Mouse (Mus musculus): ENCODE data around the gene Ttc9b. TPM values are rescaled to one million over a fixed set of nuclear protein-coding genes. Genes with fewer than 3 reads are reported as not detected.

Gene Ttc9b
- polyA plus RNA-seq (2015; fragmentation: Nextera tagmentation; extraction: Ambion mirVana): 0.60 and 1.3 TPM in 2 replicates

DNA sequence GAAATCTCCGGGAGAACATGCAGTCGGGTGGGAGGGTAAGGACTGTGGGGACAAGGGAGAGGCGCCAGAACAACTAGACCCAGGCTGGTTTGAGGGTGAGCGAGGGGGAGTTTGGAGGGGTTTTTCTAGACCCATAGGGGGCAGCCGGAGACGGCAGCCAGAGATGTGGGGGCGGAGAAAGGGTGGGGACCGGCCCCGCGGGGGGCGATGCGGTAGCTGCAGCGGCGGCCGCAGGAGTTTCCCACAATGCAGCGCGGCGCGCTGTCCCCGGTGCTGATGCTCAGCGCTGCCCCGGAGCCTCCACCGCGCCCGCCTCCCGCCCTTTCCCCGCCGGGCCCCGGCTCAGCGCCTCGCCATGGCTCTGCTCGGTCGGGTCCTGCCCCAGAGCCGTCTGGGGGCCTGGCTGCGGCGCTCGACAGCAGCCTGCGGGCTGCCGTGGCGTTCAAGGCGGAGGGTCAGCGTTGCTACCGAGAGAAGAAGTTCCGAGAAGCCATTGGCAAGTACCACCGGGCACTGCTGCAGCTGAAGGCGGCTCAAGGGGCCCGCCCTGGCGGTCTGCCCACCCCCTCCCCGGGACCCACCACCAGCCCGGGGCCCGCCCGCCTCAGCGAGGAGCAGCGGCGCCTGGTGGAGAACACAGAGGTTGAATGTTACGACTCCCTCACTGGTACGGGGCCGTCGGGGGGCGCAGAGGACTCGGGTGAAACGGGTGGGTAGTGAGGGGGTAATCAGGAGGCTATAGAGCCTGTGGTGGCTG lies at the start of gene Ttc9b:
Gene Ttc9b, plus strand, starts transcription at position 235 of the 757 bp plus-strand sequence.
- peak within 1 kb of the TSS; percentile 48 for H3K4me2 ChIP-seq (replicated peaks)
- H3K9me3 ChIP-seq (replicated peaks): no peaks in the 10 kb centered on the region
- 2% methylated on average over 62 of the region's 62 CpGs for WGBS
- peaks cover 10% of the 10 kb centered on the region for H3K4me1 ChIP-seq
- H3K9ac ChIP-seq: no peak within 1 kb of the TSS
- peak within 1 kb of the TSS; percentile 31 for H3K4me3 ChIP-seq (replicated peaks)
- H3K27ac ChIP-seq (replicated peaks): no peak within 1 kb of the TSS
- H3K27me3 ChIP-seq: peaks cover 58% of the 10 kb centered on the region
- H3K36me3 ChIP-seq: peaks cover 27% of the 10 kb centered on the region
- peak; percentile 48; the same call in 1 of the 2 replicates for ATAC-seq (ENCODE audit: insufficient number of reproducible peaks, low FRiP score, low TSS enrichment, low read depth)

DNA sequence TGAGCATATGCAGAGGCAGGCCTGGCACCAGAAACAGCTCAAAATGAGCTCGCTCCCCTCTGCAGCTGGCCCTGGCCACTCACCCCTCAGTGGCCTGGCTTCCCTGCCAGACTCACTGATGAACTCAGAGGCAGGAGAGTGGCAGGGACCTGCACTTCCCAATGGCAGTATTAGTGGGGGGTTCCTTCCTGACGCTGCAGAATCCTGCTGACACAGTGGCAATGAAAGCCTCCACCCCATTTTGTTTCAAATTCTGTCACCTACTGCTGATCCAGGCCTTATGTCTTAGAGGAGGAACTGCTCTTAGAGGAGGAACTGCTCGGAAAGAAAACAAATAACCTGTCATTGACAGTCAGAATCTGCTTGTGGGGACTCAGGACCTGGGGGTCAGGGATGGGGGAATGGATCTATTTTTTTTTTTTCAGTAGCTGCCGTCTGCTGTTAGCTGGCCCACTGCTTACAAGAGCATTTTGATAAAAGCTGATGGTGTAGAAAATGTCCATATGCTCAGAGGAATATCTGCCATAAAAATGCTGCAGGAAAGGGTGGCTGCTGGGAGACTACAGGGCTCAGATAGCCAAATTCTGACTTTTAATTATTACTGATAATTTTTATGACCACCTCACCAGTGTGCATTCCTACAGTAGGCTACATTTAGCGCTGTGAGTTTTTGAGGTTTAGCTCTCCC lies 48.9 kb upstream of the Ttc9b start:
- Histone ChIP-seq H3K36me3 (peaks cover 16% of the 10 kb centered on the region), H3K9me3 (replicated peaks) (no peaks in the 10 kb centered on the region), H3K27me3 (no peaks in the 10 kb centered on the region), H3K27ac (replicated peaks) (no peak overlapping the region), H3K4me3 (replicated peaks) (no peak overlapping the region), H3K4me2 (replicated peaks) (no peak overlapping the region), H3K4me1 (peaks cover 65% of the 10 kb centered on the region), H3K9ac (no peak overlapping the region)
- WGBS: 56% methylated on average over 5 of the region's 5 CpGs
- no peak for ATAC-seq (ENCODE audit: insufficient number of reproducible peaks, low FRiP score, low TSS enrichment, low read depth)

DNA sequence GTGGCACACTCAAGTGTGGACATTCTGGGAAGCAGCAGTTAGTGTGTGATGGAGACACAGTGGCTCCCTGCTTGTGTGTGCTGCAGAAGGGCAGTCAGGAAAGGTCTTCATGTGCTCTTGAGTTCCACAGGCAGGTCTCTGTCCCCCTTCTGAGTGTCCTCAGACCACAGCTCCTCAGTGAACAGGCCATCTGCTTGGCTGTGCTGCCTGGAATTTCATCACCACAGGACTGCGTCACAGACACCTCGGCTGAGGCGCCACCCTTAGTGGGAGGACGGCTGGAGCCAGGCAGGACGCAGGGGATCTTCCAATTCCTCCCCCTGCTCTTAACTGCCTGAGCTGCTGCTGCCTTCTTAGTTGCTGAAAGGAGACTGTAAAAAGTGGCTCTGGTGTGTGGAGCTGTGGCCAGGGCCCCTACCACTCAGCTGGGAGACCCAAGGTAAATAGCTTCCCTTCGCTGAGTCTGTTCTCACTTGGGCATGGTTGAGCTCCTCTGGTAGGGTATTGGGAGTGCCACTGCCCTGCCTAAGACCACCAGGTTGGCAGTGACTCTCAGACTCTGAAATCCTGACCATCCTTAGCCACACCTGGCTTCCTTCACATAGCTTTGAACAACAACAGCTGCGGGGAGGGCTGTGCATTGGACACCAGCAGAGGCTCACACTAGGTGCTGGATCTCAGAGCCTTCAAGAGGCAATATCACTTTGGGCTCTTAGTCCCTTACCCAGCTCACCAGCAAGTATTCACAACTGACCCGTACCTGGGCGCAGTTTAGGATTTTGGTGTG lies 48.0 kb upstream of the Ttc9b start:
- Histone ChIP-seq H3K4me3 (replicated peaks) (no peak overlapping the region), H3K36me3 (peaks cover 18% of the 10 kb centered on the region), H3K4me2 (replicated peaks) (no peak overlapping the region), H3K9ac (no peak overlapping the region), H3K27ac (replicated peaks) (peak overlapping the region; percentile 31; the same call in 1 of the 2 replicates), H3K27me3 (no peaks in the 10 kb centered on the region), H3K9me3 (replicated peaks) (no peaks in the 10 kb centered on the region), H3K4me1 (peaks cover 56% of the 10 kb centered on the region)
- 68% methylated on average over 9 of the region's 9 CpGs for WGBS
- ATAC-seq (ENCODE audit: insufficient number of reproducible peaks, low FRiP score, low TSS enrichment, low read depth): no peak

DNA sequence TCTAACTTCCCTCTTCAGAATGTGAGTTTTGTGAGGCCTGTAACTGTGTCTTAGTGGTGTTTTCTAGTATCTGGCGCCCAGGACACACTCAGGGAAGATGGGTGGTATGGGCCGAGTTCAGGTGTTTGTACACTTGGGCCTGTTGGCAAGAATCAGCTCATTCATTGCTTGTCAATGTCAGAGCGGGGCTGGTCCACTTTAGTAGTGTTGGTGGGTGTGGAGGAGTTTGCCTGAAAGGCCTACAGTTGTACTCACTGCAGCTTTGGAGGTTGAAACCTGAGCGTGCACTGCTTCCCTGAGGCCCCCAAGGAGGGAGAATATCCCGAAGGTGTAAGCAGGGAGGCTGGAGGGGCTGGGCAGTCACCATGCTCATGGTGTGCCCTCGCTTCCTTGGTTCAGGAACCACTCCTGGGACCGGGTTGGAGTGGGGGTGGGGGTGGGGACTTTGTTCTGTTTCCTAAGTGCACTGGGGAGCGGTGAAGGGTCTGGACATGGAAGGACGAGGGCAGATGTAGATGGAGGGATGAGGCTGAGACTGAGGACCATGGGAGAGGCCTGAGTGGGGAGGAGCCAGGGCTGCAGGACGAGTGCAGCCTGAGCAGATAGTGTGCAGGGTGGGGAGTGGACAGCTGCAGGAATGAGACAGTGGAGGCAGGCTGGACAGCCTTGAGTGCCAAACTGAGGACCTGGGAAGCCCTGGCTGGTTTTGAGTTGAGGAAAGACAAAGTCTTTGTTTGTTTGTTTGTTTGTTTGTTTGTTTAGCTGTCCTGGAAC lies 47.0 kb upstream of the Ttc9b start:
- Histone ChIP-seq H3K27ac (replicated peaks) (peak overlapping the region; percentile 48), H3K4me2 (replicated peaks) (no peak overlapping the region), H3K27me3 (no peaks in the 10 kb centered on the region), H3K9ac (no peak overlapping the region), H3K4me3 (replicated peaks) (no peak overlapping the region), H3K9me3 (replicated peaks) (no peaks in the 10 kb centered on the region), H3K4me1 (peaks cover 47% of the 10 kb centered on the region), H3K36me3 (peaks cover 18% of the 10 kb centered on the region)
- ATAC-seq (ENCODE audit: insufficient number of reproducible peaks, low FRiP score, low TSS enrichment, low read depth): 0 out of 2 replicates have a peak, but pooled peaks have one; percentile 35
- 62% methylated on average over 10 of the region's 10 CpGs for WGBS

DNA sequence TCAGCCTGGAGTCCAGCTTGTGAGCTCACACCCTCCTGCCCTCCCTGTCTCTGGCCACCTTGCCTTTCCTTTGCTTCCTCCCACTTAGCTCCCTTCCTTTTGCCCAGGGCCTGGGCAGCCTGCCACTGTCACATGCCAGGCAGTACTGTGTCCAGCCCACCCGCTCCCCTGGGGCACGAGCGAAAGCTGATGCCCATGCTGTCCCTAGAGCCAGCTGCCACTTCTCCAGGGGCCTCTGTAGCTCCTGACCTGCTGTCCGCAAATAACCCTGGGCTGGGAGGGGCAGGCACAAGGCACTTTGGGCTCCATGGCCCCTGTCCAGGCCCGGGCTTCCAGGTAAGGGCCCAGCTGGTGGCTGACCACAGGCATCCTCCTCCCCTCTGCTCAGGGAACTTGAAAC lies 46.1 kb upstream of the Ttc9b start:
- H3K27ac ChIP-seq (replicated peaks): peak overlapping the region; percentile 48
- peaks cover 38% of the 10 kb centered on the region for H3K4me1 ChIP-seq
- peaks cover 18% of the 10 kb centered on the region for H3K36me3 ChIP-seq
- no peak overlapping the region for H3K4me2 ChIP-seq (replicated peaks)
- 76% methylated on average over 5 of the region's 5 CpGs for WGBS
- peak; percentile 56 for ATAC-seq (ENCODE audit: insufficient number of reproducible peaks, low FRiP score, low TSS enrichment, low read depth)
- no peaks in the 10 kb centered on the region for H3K9me3 ChIP-seq (replicated peaks)
- H3K27me3 ChIP-seq: no peaks in the 10 kb centered on the region
- H3K9ac ChIP-seq: no peak overlapping the region
- H3K4me3 ChIP-seq (replicated peaks): no peak overlapping the region

DNA sequence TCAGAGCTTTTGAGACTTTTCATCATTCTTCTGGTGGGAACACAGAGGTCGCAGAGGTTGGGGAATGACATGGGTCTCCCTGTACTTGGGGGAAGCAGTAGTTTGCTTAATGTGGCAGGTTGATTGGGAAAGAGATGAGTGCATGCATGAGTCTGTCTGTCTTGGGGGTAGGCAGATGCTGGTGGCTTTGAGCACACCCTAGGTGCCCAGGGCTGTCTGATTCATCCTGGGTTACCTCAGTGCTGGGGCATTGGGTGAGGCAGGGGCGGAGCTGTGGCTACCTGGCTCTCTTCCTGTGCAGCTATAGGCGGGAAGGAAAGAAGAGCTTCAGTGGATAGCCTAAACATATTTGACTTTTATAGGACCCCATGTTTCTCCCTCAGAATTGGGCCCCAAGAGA lies 45.6 kb upstream of the Ttc9b start:
- H3K27me3 ChIP-seq: no peaks in the 10 kb centered on the region
- H3K4me2 ChIP-seq (replicated peaks): no peak overlapping the region
- H3K9me3 ChIP-seq (replicated peaks): no peaks in the 10 kb centered on the region
- peaks cover 18% of the 10 kb centered on the region for H3K36me3 ChIP-seq
- ATAC-seq (ENCODE audit: insufficient number of reproducible peaks, low FRiP score, low TSS enrichment, low read depth): no peak
- peak overlapping the region; percentile 48 for H3K27ac ChIP-seq (replicated peaks)
- no peak overlapping the region for H3K4me3 ChIP-seq (replicated peaks)
- H3K4me1 ChIP-seq: peaks cover 35% of the 10 kb centered on the region
- 78% methylated on average over 3 of the region's 3 CpGs for WGBS
- no peak overlapping the region for H3K9ac ChIP-seq

DNA sequence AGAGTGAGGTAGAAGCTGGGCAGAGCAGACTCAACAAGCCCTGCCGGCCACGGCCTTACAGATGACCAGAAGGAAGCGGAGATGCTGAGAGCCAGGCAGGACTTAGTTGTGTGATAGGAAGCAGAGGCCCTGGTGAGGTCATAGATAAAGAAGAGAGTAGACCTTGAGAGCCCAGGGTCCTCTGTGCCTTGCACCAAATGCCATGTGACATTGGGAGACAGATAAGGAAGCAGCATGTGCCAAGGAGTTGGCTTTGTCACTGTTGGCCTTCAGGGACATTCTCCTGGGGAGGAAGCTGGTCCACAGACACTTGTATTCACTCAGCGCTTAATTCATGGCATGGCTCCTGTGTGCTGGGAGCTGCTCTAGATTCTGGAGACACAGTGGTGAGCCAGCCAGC lies 44.4 kb upstream of the Ttc9b start:
- Histone ChIP-seq H3K27ac (replicated peaks) (no peak overlapping the region), H3K4me2 (replicated peaks) (no peak overlapping the region), H3K27me3 (no peaks in the 10 kb centered on the region), H3K4me1 (peaks cover 32% of the 10 kb centered on the region), H3K9ac (no peak overlapping the region), H3K36me3 (peaks cover 18% of the 10 kb centered on the region), H3K9me3 (replicated peaks) (no peaks in the 10 kb centered on the region), H3K4me3 (replicated peaks) (no peak overlapping the region)
- ATAC-seq (ENCODE audit: insufficient number of reproducible peaks, low FRiP score, low TSS enrichment, low read depth): no peak
- WGBS: 96% methylated on average over 4 of the region's 4 CpGs

DNA sequence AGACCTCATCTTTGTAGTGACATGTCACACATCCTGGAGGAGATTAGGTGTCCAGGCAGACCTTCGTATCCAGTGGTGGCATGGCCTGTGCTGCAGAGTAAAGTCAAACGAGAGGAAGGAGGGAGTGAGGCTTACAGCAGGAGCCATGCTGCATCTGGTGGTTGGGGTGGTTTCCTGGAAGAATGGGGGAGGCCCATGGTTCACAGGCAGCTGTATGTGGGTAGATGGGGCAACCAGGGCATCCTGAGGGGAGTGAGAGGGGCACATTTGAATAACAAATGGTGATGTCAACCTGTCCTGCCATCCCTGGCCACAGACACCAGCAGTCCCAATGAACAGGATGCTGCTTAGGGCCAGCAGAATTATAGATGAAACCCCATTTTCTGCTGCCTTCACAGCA lies 44.0 kb upstream of the Ttc9b start:
- no peaks in the 10 kb centered on the region for H3K27me3 ChIP-seq
- H3K4me2 ChIP-seq (replicated peaks): no peak overlapping the region
- no peaks in the 10 kb centered on the region for H3K9me3 ChIP-seq (replicated peaks)
- H3K4me3 ChIP-seq (replicated peaks): no peak overlapping the region
- H3K9ac ChIP-seq: no peak overlapping the region
- no peak for ATAC-seq (ENCODE audit: insufficient number of reproducible peaks, low FRiP score, low TSS enrichment, low read depth)
- H3K36me3 ChIP-seq: peaks cover 18% of the 10 kb centered on the region
- peaks cover 32% of the 10 kb centered on the region for H3K4me1 ChIP-seq
- no peak overlapping the region; the same call in 1 of the 2 replicates for H3K27ac ChIP-seq (replicated peaks)
- WGBS: 86% methylated on average over 2 of the region's 2 CpGs

DNA sequence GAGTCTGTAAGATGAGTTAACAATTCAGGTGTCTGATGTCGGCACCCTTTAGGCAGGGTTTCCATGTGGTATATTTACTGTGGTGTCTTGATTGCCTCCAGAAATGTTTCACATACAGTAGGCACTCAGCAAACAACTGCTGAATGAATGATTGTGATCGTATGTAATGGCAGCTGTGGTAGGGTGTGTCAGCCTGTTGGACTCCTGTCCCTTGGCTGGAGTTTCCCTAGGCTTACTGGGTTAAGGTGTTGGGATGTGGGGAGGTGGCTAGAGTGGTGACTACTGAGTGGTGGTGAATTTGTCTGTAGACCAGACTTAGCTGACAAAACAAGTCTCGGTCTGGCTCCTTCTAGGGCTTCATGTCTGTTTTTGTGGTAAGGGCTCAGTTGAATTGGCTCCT lies 43.3 kb upstream of the Ttc9b start:
- H3K36me3 ChIP-seq: peaks cover 18% of the 10 kb centered on the region
- no peak overlapping the region for H3K4me3 ChIP-seq (replicated peaks)
- H3K27ac ChIP-seq (replicated peaks): no peak overlapping the region
- H3K4me2 ChIP-seq (replicated peaks): no peak overlapping the region
- peaks cover 28% of the 10 kb centered on the region for H3K4me1 ChIP-seq
- 86% methylated on average over 3 of the region's 3 CpGs for WGBS
- no peak for ATAC-seq (ENCODE audit: insufficient number of reproducible peaks, low FRiP score, low TSS enrichment, low read depth)
- no peak overlapping the region for H3K9ac ChIP-seq
- H3K27me3 ChIP-seq: no peaks in the 10 kb centered on the region
- no peaks in the 10 kb centered on the region for H3K9me3 ChIP-seq (replicated peaks)

DNA sequence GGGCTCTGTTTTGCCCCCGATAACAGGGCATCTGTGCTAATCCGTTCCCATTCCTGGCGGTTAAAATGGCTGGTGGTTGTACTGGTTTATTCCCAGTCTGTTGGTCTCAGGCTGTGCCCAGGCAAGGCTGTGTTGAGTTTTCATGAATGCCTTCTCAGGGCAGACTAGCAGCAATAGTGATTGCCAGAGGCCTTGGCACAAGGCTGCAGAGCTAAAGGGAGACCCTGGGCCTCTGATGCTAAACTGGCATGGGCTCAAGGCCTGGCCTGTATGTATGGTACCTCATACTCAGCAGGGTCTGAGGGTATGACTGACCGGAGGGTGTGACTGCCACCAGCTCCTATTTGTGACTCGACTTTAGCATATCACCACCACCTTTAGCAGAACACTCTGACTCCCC lies 42.8 kb upstream of the Ttc9b start:
- 89% methylated on average over 5 of the region's 5 CpGs for WGBS
- H3K9ac ChIP-seq: no peak overlapping the region
- H3K27me3 ChIP-seq: no peaks in the 10 kb centered on the region
- H3K27ac ChIP-seq (replicated peaks): no peak overlapping the region
- ATAC-seq (ENCODE audit: insufficient number of reproducible peaks, low FRiP score, low TSS enrichment, low read depth): no peak
- H3K36me3 ChIP-seq: peaks cover 20% of the 10 kb centered on the region
- no peak overlapping the region for H3K4me3 ChIP-seq (replicated peaks)
- no peak overlapping the region for H3K4me2 ChIP-seq (replicated peaks)
- peaks cover 23% of the 10 kb centered on the region for H3K4me1 ChIP-seq
- no peaks in the 10 kb centered on the region for H3K9me3 ChIP-seq (replicated peaks)

All from embryonic facial prominence, embryonic 15.5 days (tissue).